Mouse (Mus musculus) liver, embryonic 14 days (tissue): ENCODE measurements around the gene Pdlim5. TPM values are rescaled to one million over a fixed set of nuclear protein-coding genes. Genes with fewer than 3 reads are reported as not detected.

ENCODE experiments used
- polyA plus RNA-seq: library from polyadenylated mRNA; depleted of rRNA; stranded (reverse); fragments of >200 nt; gene quantifications from 2 replicates; pipeline ENCODE4 v1.2.3, GENCODE M21; 2012; rRNA removed

Pdlim5 gene
- polyA plus RNA-seq = 7.6 and 8.5 TPM in 2 replicates

GRCm38 (mm10) chr3:142395520-142396193, at the start of gene Pdlim5:
Gene Pdlim5 (minus strand): TSS chr3:142395696.

Other genes starting within 250 kb of the Pdlim5 start
- gene Bmpr1b, start 226.3 kb downstream of the Pdlim5 start, polyA plus RNA-seq = 0.02 and 0.03 TPM in 2 replicates
- 0.22 and 0.26 TPM in 2 replicates for gene Gbp5, start 98.3 kb upstream of the Pdlim5 start, polyA plus RNA-seq
- gene Gbp7, start 134.6 kb upstream of the Pdlim5 start, polyA plus RNA-seq = 1.0 and 1.4 TPM in 2 replicates
- gene Gbp3, start 164.3 kb upstream of the Pdlim5 start, polyA plus RNA-seq = 1.3 and 1.9 TPM in 2 replicates
- 0.01 and 0.02 TPM in 2 replicates for gene Gbp2b, start 199.2 kb upstream of the Pdlim5 start, polyA plus RNA-seq
- 1.4 and 1.5 TPM in 2 replicates for gene Gbp2, start 224.9 kb upstream of the Pdlim5 start, polyA plus RNA-seq